Mouse (Mus musculus): ENCODE data around the gene Map3k13. TPM values are rescaled to one million over a fixed set of nuclear protein-coding genes. Genes with fewer than 3 reads are reported as not detected.

Map3k13 gene
- polyA plus RNA-seq, 1 experiment = 0.49 TPM

DNA sequence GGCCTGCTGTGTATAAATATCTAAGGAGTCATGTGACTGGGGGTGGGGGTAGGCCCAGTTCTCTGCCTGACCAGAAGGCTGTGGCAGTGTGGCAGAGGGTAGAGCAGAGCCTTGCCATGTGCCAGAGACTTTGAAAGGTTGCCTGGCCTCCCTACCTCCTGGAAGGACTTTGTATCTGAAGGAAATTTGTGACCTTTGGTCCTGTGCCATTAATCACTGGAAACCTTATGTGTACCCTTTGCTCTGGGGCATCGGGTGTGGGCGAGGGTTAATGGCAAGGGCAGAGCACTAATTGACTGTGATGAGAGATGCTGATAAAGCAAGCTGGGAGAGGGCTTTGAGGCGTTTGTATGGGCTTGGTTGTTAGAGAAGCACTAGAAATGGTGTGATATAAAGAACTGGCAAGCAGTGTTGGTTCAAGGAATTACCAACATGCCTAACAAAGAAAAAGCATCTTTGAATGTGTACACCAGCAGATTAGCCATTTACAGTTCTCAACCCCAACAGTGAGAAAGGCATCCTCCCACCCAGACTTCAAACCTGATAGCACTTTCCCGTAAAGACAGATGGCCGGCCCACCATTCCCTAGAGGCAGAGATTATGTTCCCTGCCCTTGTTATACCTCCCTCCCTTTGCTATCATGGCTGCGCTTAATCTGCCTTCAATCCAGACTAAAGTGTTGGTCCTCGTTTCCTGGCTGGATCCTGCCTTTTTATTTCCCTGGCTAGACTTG is 71.3 kb downstream of the Map3k13 start:
- no peaks in the 10 kb centered on the region for H3K27me3 ChIP-seq (ENCODE audit: control insufficient read depth, insufficient read depth, low read length)
- no peaks in the 10 kb centered on the region for H3K36me3 ChIP-seq (ENCODE audit: control insufficient read depth, insufficient read depth, low read length)
- H3K27ac ChIP-seq (ENCODE audit: control insufficient read depth, insufficient read depth, low read depth, low read length) = no peak overlapping the region
- H3K4me3 ChIP-seq (ENCODE audit: control insufficient read depth, low read depth, low read length) = no peak overlapping the region
- TF ChIP-seq CTCF (IDR thresholded peaks at IDR 0.05; ENCODE audit: control insufficient read depth, insufficient read depth, insufficient replicate concordance, low read depth, low read length) = no peak
- TF ChIP-seq POLR2A (IDR thresholded peaks at IDR 0.05; ENCODE audit: control insufficient read depth, low read depth, low read length) = no peak
- H3K4me1 ChIP-seq (ENCODE audit: control insufficient read depth, insufficient read depth, low read length) = no peaks in the 10 kb centered on the region

DNA sequence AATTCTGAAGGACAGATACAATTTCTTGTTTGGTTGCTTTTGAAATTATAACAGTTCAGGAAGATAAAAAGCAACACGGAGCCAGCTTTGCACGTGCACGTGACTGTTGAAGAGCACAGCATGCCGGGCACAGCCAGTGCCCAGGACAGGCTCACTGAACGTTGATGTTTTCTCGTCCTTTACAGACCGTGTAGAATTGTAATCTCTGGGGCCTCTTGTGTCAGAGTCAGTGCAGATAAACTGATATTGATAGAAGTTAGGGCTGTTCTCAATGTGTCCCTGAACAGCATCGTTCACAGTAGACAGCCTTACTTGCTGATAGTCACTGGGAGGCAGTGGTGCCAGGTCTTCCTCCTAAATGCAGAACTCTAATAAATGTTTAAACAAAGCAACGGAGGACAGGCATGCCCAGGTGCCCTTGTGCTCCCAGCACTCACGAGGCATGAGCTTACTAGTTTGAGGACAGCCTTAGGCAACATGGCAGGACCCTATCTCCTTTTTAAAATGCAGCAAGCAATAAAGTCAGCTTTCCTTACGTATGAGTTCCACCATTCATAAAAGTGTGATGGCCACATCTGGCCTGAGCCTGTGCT is 71.9 kb downstream of the Map3k13 start:
- Histone ChIP-seq H3K4me1 (ENCODE audit: control insufficient read depth, insufficient read depth, low read length) (no peaks in the 10 kb centered on the region), H3K27me3 (ENCODE audit: control insufficient read depth, insufficient read depth, low read length) (no peaks in the 10 kb centered on the region), H3K4me3 (ENCODE audit: control insufficient read depth, low read depth, low read length) (no peak overlapping the region), H3K27ac (ENCODE audit: control insufficient read depth, insufficient read depth, low read depth, low read length) (no peak overlapping the region), H3K36me3 (ENCODE audit: control insufficient read depth, insufficient read depth, low read length) (no peaks in the 10 kb centered on the region)
- TF ChIP-seq POLR2A (IDR thresholded peaks at IDR 0.05; ENCODE audit: control insufficient read depth, low read depth, low read length) = no peak
- no peak for TF ChIP-seq CTCF (IDR thresholded peaks at IDR 0.05; ENCODE audit: control insufficient read depth, insufficient read depth, insufficient replicate concordance, low read depth, low read length)

DNA sequence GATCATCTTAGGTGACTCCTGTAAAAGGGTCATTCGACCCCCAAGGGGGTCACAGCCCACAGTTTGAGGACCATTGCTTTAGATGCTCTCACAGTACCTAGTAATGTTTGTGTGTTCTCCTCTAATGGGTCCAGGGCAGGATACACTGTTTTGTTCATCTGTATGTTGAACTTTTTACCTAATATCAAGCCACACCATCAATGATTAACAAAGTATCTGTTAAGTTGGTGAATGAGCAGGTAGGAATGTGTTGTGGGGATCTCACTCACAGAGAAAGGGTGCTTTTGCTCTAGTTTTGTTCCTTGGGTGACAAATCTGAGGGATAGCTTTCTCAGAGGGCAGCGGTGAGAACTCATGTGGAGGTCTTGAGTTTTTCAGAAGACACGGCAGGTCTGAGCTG is 73.6 kb downstream of the Map3k13 start:
- Histone ChIP-seq H3K36me3 (ENCODE audit: control insufficient read depth, insufficient read depth, low read length) (no peaks in the 10 kb centered on the region), H3K4me1 (ENCODE audit: control insufficient read depth, insufficient read depth, low read length) (no peaks in the 10 kb centered on the region), H3K27ac (ENCODE audit: control insufficient read depth, insufficient read depth, low read depth, low read length) (no peak overlapping the region), H3K27me3 (ENCODE audit: control insufficient read depth, insufficient read depth, low read length) (no peaks in the 10 kb centered on the region), H3K4me3 (ENCODE audit: control insufficient read depth, low read depth, low read length) (no peak overlapping the region)
- TF ChIP-seq POLR2A (IDR thresholded peaks at IDR 0.05; ENCODE audit: control insufficient read depth, low read depth, low read length) (no peak), CTCF (IDR thresholded peaks at IDR 0.05; ENCODE audit: control insufficient read depth, insufficient read depth, insufficient replicate concordance, low read depth, low read length) (no peak)

DNA sequence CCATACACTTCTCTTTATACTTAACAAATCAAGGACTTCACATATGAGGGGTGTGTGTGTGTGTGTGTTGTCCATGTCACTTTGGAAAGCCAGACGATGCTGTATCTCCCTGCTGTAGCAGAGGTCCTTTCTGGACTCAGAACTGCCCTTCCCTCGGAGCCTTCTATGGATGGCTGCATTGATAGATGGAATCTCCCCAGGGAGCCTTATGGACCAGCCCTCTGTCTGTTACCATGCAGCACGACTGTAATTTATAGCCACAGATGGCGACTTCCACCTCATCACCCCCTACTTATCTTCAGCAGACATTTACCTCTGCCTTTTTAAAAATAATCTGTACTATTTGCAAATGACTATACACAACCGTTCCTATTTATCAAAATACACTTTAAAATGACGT is 74.5 kb downstream of the Map3k13 start:
- no peaks in the 10 kb centered on the region for H3K36me3 ChIP-seq (ENCODE audit: control insufficient read depth, insufficient read depth, low read length)
- no peaks in the 10 kb centered on the region for H3K27me3 ChIP-seq (ENCODE audit: control insufficient read depth, insufficient read depth, low read length)
- no peaks in the 10 kb centered on the region for H3K4me1 ChIP-seq (ENCODE audit: control insufficient read depth, insufficient read depth, low read length)
- H3K27ac ChIP-seq (ENCODE audit: control insufficient read depth, insufficient read depth, low read depth, low read length) = no peak overlapping the region
- TF ChIP-seq CTCF (IDR thresholded peaks at IDR 0.05; ENCODE audit: control insufficient read depth, insufficient read depth, insufficient replicate concordance, low read depth, low read length) (no peak), POLR2A (IDR thresholded peaks at IDR 0.05; ENCODE audit: control insufficient read depth, low read depth, low read length) (no peak)
- no peak overlapping the region for H3K4me3 ChIP-seq (ENCODE audit: control insufficient read depth, low read depth, low read length)

DNA sequence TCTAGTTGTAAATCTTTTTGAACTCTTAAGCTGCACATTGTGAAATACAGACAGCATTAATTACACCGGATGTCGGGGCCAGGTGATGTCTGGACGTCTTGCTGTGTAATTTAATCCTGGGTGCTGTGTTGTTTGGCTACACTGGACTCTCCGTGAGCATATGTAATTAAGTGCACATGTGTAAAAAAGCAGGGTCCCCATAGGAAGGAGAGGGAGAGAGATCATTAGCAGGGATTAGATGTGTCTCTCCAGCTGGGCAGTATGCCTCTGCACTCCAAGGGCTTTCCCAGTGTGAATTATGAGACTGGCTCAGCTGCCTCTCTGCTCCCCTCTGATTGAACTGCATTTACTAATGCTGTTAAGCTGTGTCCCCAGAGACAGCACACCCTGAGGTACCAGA is 75.7 kb downstream of the Map3k13 start:
- H3K4me1 ChIP-seq (ENCODE audit: control insufficient read depth, insufficient read depth, low read length) = no peaks in the 10 kb centered on the region
- H3K36me3 ChIP-seq (ENCODE audit: control insufficient read depth, insufficient read depth, low read length) = no peaks in the 10 kb centered on the region
- H3K27ac ChIP-seq (ENCODE audit: control insufficient read depth, insufficient read depth, low read depth, low read length) = no peak overlapping the region
- TF ChIP-seq CTCF (IDR thresholded peaks at IDR 0.05; ENCODE audit: control insufficient read depth, insufficient read depth, insufficient replicate concordance, low read depth, low read length) (no peak), POLR2A (IDR thresholded peaks at IDR 0.05; ENCODE audit: control insufficient read depth, low read depth, low read length) (no peak)
- no peak overlapping the region for H3K4me3 ChIP-seq (ENCODE audit: control insufficient read depth, low read depth, low read length)
- H3K27me3 ChIP-seq (ENCODE audit: control insufficient read depth, insufficient read depth, low read length) = no peaks in the 10 kb centered on the region

DNA sequence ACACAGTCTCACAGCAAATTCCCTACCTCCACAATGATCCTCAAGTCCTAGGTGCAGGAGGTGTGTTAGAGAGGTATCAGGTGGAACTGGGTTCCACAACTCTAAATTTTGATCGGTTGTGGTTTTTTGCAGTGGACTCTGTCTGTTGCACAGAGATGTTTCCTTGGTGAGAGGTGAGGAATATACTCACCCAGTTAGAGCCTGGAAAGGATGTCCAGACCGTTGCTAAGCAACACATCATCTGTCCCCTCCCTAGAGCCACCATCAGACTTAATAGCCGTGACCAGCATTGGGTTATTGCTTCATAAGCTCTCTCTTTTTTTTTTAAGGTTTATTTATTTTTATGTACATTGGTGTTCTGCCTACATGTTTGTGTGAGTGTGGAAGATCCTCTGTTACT is 83.6 kb downstream of the Map3k13 start:
- Histone ChIP-seq H3K36me3 (ENCODE audit: control insufficient read depth, insufficient read depth, low read length) (no peaks in the 10 kb centered on the region), H3K27ac (ENCODE audit: control insufficient read depth, insufficient read depth, low read depth, low read length) (no peak overlapping the region), H3K27me3 (ENCODE audit: control insufficient read depth, insufficient read depth, low read length) (no peaks in the 10 kb centered on the region), H3K4me1 (ENCODE audit: control insufficient read depth, insufficient read depth, low read length) (peaks cover 4% of the 10 kb centered on the region; the same call in 1 of the 2 replicates), H3K4me3 (ENCODE audit: control insufficient read depth, low read depth, low read length) (no peak overlapping the region)
- TF ChIP-seq CTCF (IDR thresholded peaks at IDR 0.05; ENCODE audit: control insufficient read depth, insufficient read depth, insufficient replicate concordance, low read depth, low read length) (no peak), POLR2A (IDR thresholded peaks at IDR 0.05; ENCODE audit: control insufficient read depth, low read depth, low read length) (no peak)

DNA sequence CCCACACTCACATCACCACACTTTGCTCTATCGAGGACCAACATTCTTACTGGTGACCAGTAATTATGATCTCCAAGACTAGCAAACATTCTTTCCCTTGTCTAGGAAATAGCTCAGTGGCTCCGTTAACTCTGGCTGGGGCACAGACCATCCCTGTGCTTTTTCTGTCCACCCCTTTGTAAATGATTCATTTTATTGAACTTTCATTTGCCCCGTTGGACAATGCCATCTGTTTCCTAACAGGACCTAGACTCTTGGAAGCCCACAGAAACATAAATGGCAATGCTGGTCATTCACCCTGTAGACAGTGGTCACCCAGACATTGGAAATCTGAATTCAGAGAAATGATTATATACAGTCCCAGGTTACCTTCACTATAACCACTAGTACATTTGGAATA is 84.7 kb downstream of the Map3k13 start:
- no peaks in the 10 kb centered on the region for H3K27me3 ChIP-seq (ENCODE audit: control insufficient read depth, insufficient read depth, low read length)
- H3K4me3 ChIP-seq (ENCODE audit: control insufficient read depth, low read depth, low read length) = no peak overlapping the region
- no peaks in the 10 kb centered on the region for H3K36me3 ChIP-seq (ENCODE audit: control insufficient read depth, insufficient read depth, low read length)
- no peak overlapping the region for H3K27ac ChIP-seq (ENCODE audit: control insufficient read depth, insufficient read depth, low read depth, low read length)
- peaks cover 4% of the 10 kb centered on the region; the same call in 1 of the 2 replicates for H3K4me1 ChIP-seq (ENCODE audit: control insufficient read depth, insufficient read depth, low read length)
- no peak for TF ChIP-seq CTCF (IDR thresholded peaks at IDR 0.05; ENCODE audit: control insufficient read depth, insufficient read depth, insufficient replicate concordance, low read depth, low read length)
- no peak for TF ChIP-seq POLR2A (IDR thresholded peaks at IDR 0.05; ENCODE audit: control insufficient read depth, low read depth, low read length)
